ENCODE assay signal across 26 mouse cellular contexts in genomic region chr2:84948721-84949120, GRCm38 (mm10). TPM values are rescaled to one million over a fixed set of nuclear protein-coding genes. Genes with fewer than 3 reads are reported as not detected.
DNase-seq lines count a peak whose midpoint lies in the region; ATAC-seq and TF ChIP-seq lines count a peak whose summit lies in the region.
"Had no signal": no experiment of that assay in that cellular context is flagged by ENCODE, and none has a peak within 500 bp of the region (broad histone marks: within the 10 kb centered on the region; RNA-seq: fewer than 3 reads in every experiment).

No protein-coding gene starts in this region.

- WGBS in forebrain, embryonic 14.5 days: 79% methylated on average over 2 of the region's 2 CpGs
- WGBS in forebrain, embryonic 11.5 days: 86% methylated on average over 2 of the region's 2 CpGs
- 68% methylated on average over 2 of the region's 2 CpGs for WGBS in forebrain, postnatal 0 days
- 83% methylated on average over 2 of the region's 2 CpGs for WGBS in forebrain, embryonic 10.5 days
- WGBS in liver, embryonic 11.5 days: 93% methylated on average over 2 of the region's 2 CpGs
- 85% methylated on average over 2 of the region's 2 CpGs for WGBS in liver, embryonic 12.5 days (ENCODE audit: insufficient replicate concordance)

- no peaks in the 10 kb centered on the region for H3K4me1 ChIP-seq in forebrain, embryonic 14.5 days (ENCODE audit: control insufficient read depth, insufficient read depth, low read length)
- no peaks in the 10 kb centered on the region for H3K4me1 ChIP-seq in forebrain, embryonic 11.5 days (replicated peaks; ENCODE audit: control insufficient read depth, insufficient read depth, low read length)
- no peaks in the 10 kb centered on the region for H3K4me1 ChIP-seq in forebrain, postnatal 0 days (ENCODE audit: insufficient read depth)
- H3K4me1 ChIP-seq in forebrain, embryonic 10.5 days: no peaks in the 10 kb centered on the region
- no peaks in the 10 kb centered on the region for H3K4me1 ChIP-seq in liver, embryonic 11.5 days (replicated peaks; ENCODE audit: control insufficient read depth, insufficient read depth, low read length)
- H3K4me1 ChIP-seq in liver, embryonic 12.5 days: peaks cover 45% of the 10 kb centered on the region
- H3K4me1 ChIP-seq: embryonic facial prominence, embryonic 13.5 days; embryonic facial prominence, embryonic 15.5 days had no signal

- DNase-seq in forebrain, embryonic 14.5 days (ENCODE audit: low spot score): peak; percentile 3
- no peak for DNase-seq in forebrain, embryonic 11.5 days (ENCODE audit: low spot score)
- DNase-seq in forebrain, postnatal 0 days: peak; percentile 56
- no peak for DNase-seq in forebrain, embryonic 10.5 days (ENCODE audit: extremely low spot score, low spot score)
- DNase-seq in liver, embryonic 11.5 days (ENCODE audit: low spot score): peak; percentile 3
- peak; percentile 14 for DNase-seq in brain, embryonic 14.5 days (ENCODE audit: low read depth)
- DNase-seq in thymus, postnatal 25 days: no peak
- DNase-seq: adrenal gland, adult 2 months; adrenal gland, postnatal 10 days; adrenal gland, postnatal 25 days; cerebellum, adult 11 months; cerebellum, adult 18-20 months; cerebellum, adult 8-10 months; cerebellum, adult 9-11 months; cerebellum, postnatal 14 days; cerebellum, postnatal 36 days; embryo, embryonic 11 days had no signal

- ATAC-seq in forebrain, embryonic 14.5 days: no peak
- ATAC-seq in forebrain, embryonic 11.5 days (replicated peaks; ENCODE audit: low FRiP score): no peak
- ATAC-seq in forebrain, postnatal 0 days: peak; percentile 56
- no peak for ATAC-seq in liver, embryonic 11.5 days (replicated peaks; ENCODE audit: low FRiP score)
- ATAC-seq in liver, embryonic 12.5 days: no peak

- H3K9me3 ChIP-seq in forebrain, embryonic 14.5 days (replicated peaks; ENCODE audit: control insufficient read depth, low read length): no peaks in the 10 kb centered on the region
- H3K9me3 ChIP-seq in forebrain, embryonic 11.5 days (ENCODE audit: control insufficient read depth, low read length): no peaks in the 10 kb centered on the region
- H3K9me3 ChIP-seq in forebrain, postnatal 0 days (ENCODE audit: low read length): no peaks in the 10 kb centered on the region
- H3K9me3 ChIP-seq in forebrain, embryonic 10.5 days: no peaks in the 10 kb centered on the region
- H3K9me3 ChIP-seq in liver, embryonic 11.5 days (ENCODE audit: control insufficient read depth, low read length): no peaks in the 10 kb centered on the region
- H3K9me3 ChIP-seq in liver, embryonic 12.5 days (replicated peaks): no peaks in the 10 kb centered on the region
- H3K9me3 ChIP-seq: embryonic facial prominence, embryonic 13.5 days; embryonic facial prominence, embryonic 15.5 days had no signal

- H3K36me3 ChIP-seq in forebrain, embryonic 14.5 days (ENCODE audit: control insufficient read depth, insufficient read depth, low read length): no peaks in the 10 kb centered on the region
- H3K36me3 ChIP-seq in forebrain, embryonic 11.5 days (ENCODE audit: control insufficient read depth, insufficient read depth, low read length): no peaks in the 10 kb centered on the region
- H3K36me3 ChIP-seq in forebrain, postnatal 0 days (ENCODE audit: insufficient read depth): no peaks in the 10 kb centered on the region
- peaks cover 53% of the 10 kb centered on the region for H3K36me3 ChIP-seq in forebrain, embryonic 10.5 days (replicated peaks)
- peaks cover 61% of the 10 kb centered on the region for H3K36me3 ChIP-seq in liver, embryonic 11.5 days (ENCODE audit: control insufficient read depth, insufficient read depth, low read length)
- peaks cover 100% of the 10 kb centered on the region for H3K36me3 ChIP-seq in liver, embryonic 12.5 days

- H3K27me3 ChIP-seq in forebrain, embryonic 14.5 days (replicated peaks; ENCODE audit: control insufficient read depth, insufficient read depth, low read length): no peaks in the 10 kb centered on the region
- H3K27me3 ChIP-seq in forebrain, embryonic 11.5 days (ENCODE audit: control insufficient read depth, insufficient read depth, low read length): no peaks in the 10 kb centered on the region
- no peaks in the 10 kb centered on the region for H3K27me3 ChIP-seq in forebrain, postnatal 0 days (ENCODE audit: insufficient read depth, low read length)
- H3K27me3 ChIP-seq in forebrain, embryonic 10.5 days (ENCODE audit: poor library complexity, severe bottlenecking): no peaks in the 10 kb centered on the region
- H3K27me3 ChIP-seq in liver, embryonic 11.5 days (replicated peaks; ENCODE audit: control insufficient read depth, insufficient read depth, low read length): no peaks in the 10 kb centered on the region
- no peaks in the 10 kb centered on the region for H3K27me3 ChIP-seq in liver, embryonic 12.5 days (replicated peaks)
- H3K27me3 ChIP-seq: embryonic facial prominence, embryonic 13.5 days; embryonic facial prominence, embryonic 15.5 days had no signal

- no peak for TF ChIP-seq POLR2A in brain, embryonic 14.5 days (IDR thresholded peaks at IDR 0.05; ENCODE audit: borderline replicate concordance, extremely low read depth, insufficient read depth, insufficient read length, poor library complexity, severe bottlenecking)

- no peak overlapping the region for H3K4me2 ChIP-seq in forebrain, embryonic 14.5 days (ENCODE audit: low read length)
- H3K4me2 ChIP-seq in forebrain, embryonic 11.5 days (ENCODE audit: low read depth, low read length, severe bottlenecking): no peak overlapping the region
- H3K4me2 ChIP-seq in forebrain, postnatal 0 days (ENCODE audit: low read depth): no peak overlapping the region
- no peak overlapping the region for H3K4me2 ChIP-seq in liver, embryonic 11.5 days
- H3K4me2 ChIP-seq in liver, embryonic 12.5 days: no peak overlapping the region
- H3K4me2 ChIP-seq: embryonic facial prominence, embryonic 13.5 days; embryonic facial prominence, embryonic 15.5 days had no signal

- no peak overlapping the region for H3K4me3 ChIP-seq in forebrain, embryonic 14.5 days (ENCODE audit: low read depth, low read length)
- H3K4me3 ChIP-seq in forebrain, embryonic 11.5 days (ENCODE audit: low read depth, low read length): no peak overlapping the region
- H3K4me3 ChIP-seq in forebrain, postnatal 0 days (ENCODE audit: low read depth, low read length): no peak overlapping the region
- no peak overlapping the region for H3K4me3 ChIP-seq in forebrain, embryonic 10.5 days
- H3K4me3 ChIP-seq in liver, embryonic 11.5 days (ENCODE audit: low read depth, low read length): no peak overlapping the region
- no peak overlapping the region for H3K4me3 ChIP-seq in liver, embryonic 12.5 days
- H3K4me3 ChIP-seq: embryonic facial prominence, embryonic 13.5 days; embryonic facial prominence, embryonic 15.5 days; erythroblast, embryonic 14.5 days had no signal

- no peak for TF ChIP-seq CTCF in forebrain, postnatal 0 days (IDR thresholded peaks at IDR 0.05; ENCODE audit: low read depth)
- TF ChIP-seq CTCF in brain, embryonic 14.5 days (IDR thresholded peaks at IDR 0.05; ENCODE audit: borderline replicate concordance, extremely low read depth, insufficient read depth, insufficient read length): no peak

- H3K27ac ChIP-seq in forebrain, embryonic 14.5 days (ENCODE audit: low read depth, low read length): no peak overlapping the region
- H3K27ac ChIP-seq in forebrain, embryonic 11.5 days (ENCODE audit: low read depth, low read length): no peak overlapping the region
- H3K27ac ChIP-seq in forebrain, postnatal 0 days (ENCODE audit: low read depth, low read length): peak overlapping the region; percentile 37; the same call in 1 of the 2 replicates
- H3K27ac ChIP-seq in forebrain, embryonic 10.5 days: no peak overlapping the region
- no peak overlapping the region for H3K27ac ChIP-seq in liver, embryonic 11.5 days (ENCODE audit: low read depth, low read length)
- no peak overlapping the region for H3K27ac ChIP-seq in liver, embryonic 12.5 days
- H3K27ac ChIP-seq: embryonic facial prominence, embryonic 13.5 days; embryonic facial prominence, embryonic 15.5 days had no signal

- H3K9ac ChIP-seq in forebrain, embryonic 14.5 days (ENCODE audit: low read length): no peak overlapping the region
- no peak overlapping the region for H3K9ac ChIP-seq in forebrain, embryonic 11.5 days (ENCODE audit: low read length)
- no peak overlapping the region for H3K9ac ChIP-seq in forebrain, postnatal 0 days
- no peak overlapping the region for H3K9ac ChIP-seq in liver, embryonic 11.5 days (ENCODE audit: low read depth, low read length)
- H3K9ac ChIP-seq in liver, embryonic 12.5 days: no peak overlapping the region
- H3K9ac ChIP-seq: embryonic facial prominence, embryonic 13.5 days; embryonic facial prominence, embryonic 15.5 days had no signal

RNA-seq across cellular contexts. Expression of gene Slc43a3, which starts 12.3 kb away (rescaled TPM):
- polyA plus RNA-seq in forebrain, embryonic 14.5 days (2014; fragmentation: Nextera tagmentation; extraction: Ambion mirVana): 6.6 and 7.0 TPM in 2 replicates
- polyA plus RNA-seq in forebrain, embryonic 11.5 days (2014; fragmentation: Nextera tagmentation; extraction: Ambion mirVana): 18.0 and 18.2 TPM in 2 replicates
- total RNA-seq in forebrain, postnatal 0 days (2014; rRNA removed): 2.2 and 7.6 TPM in 2 replicates
- 3.5 and 3.8 TPM in 2 replicates for polyA plus RNA-seq in forebrain, postnatal 0 days (2015; fragmentation: Nextera tagmentation; extraction: Ambion mirVana)
- 20.8 and 23.7 TPM in 2 replicates for polyA plus RNA-seq in forebrain, embryonic 10.5 days (2016; fragmentation: Nextera tagmentation; extraction: Ambion mirVana)
- polyA plus RNA-seq in liver, embryonic 11.5 days (2014; fragmentation: Nextera tagmentation; extraction: Ambion mirVana): 107 and 111 TPM in 2 replicates
- 127 and 128 TPM in 2 replicates for polyA plus RNA-seq in liver, embryonic 12.5 days (2016; fragmentation: Nextera tagmentation; extraction: Ambion mirVana)
- 10.1 and 10.6 TPM in 2 replicates for polyA plus RNA-seq in brain, embryonic 14.5 days (2012; rRNA removed)

RNA-seq across cellular contexts. Expression of gene Prg2, which starts 31.5 kb away (rescaled TPM):
- polyA plus RNA-seq in forebrain, embryonic 14.5 days (2014; fragmentation: Nextera tagmentation; extraction: Ambion mirVana): not detected in 2 replicates
- not detected in 2 replicates for polyA plus RNA-seq in forebrain, embryonic 11.5 days (2014; fragmentation: Nextera tagmentation; extraction: Ambion mirVana)
- total RNA-seq in forebrain, postnatal 0 days (2014; rRNA removed): not detected in 2 replicates
- polyA plus RNA-seq in forebrain, postnatal 0 days (2015; fragmentation: Nextera tagmentation; extraction: Ambion mirVana): not detected in 2 replicates
- polyA plus RNA-seq in forebrain, embryonic 10.5 days (2016; fragmentation: Nextera tagmentation; extraction: Ambion mirVana): not detected in 2 replicates
- 67.2 and 96.9 TPM in 2 replicates for polyA plus RNA-seq in liver, embryonic 11.5 days (2014; fragmentation: Nextera tagmentation; extraction: Ambion mirVana)
- 27.7 and 79.1 TPM in 2 replicates for polyA plus RNA-seq in liver, embryonic 12.5 days (2016; fragmentation: Nextera tagmentation; extraction: Ambion mirVana)
- 0.14 and 0.16 TPM in 2 replicates for polyA plus RNA-seq in brain, embryonic 14.5 days (2012; rRNA removed)
- total RNA-seq: adrenal gland, adult 2 months; adrenal gland, postnatal 25 days; ES-E14 had no signal
- polyA plus RNA-seq: adrenal gland, adult 2 months; C2C12; embryonic facial prominence, embryonic 15.5 days; erythroblast, embryonic 14.5 days; frontal cortex, adult 2 months had no signal

RNA-seq across cellular contexts. Expression of gene Prg3, which starts 39.3 kb away (rescaled TPM):
- polyA plus RNA-seq in forebrain, embryonic 14.5 days (2014; fragmentation: Nextera tagmentation; extraction: Ambion mirVana): not detected in 2 replicates
- polyA plus RNA-seq in forebrain, embryonic 11.5 days (2014; fragmentation: Nextera tagmentation; extraction: Ambion mirVana): not detected in 2 replicates
- not detected in 2 replicates for total RNA-seq in forebrain, postnatal 0 days (2014; rRNA removed)
- polyA plus RNA-seq in forebrain, postnatal 0 days (2015; fragmentation: Nextera tagmentation; extraction: Ambion mirVana): not detected in 2 replicates
- not detected in 2 replicates for polyA plus RNA-seq in forebrain, embryonic 10.5 days (2016; fragmentation: Nextera tagmentation; extraction: Ambion mirVana)
- 10.2 and 16.7 TPM in 2 replicates for polyA plus RNA-seq in liver, embryonic 11.5 days (2014; fragmentation: Nextera tagmentation; extraction: Ambion mirVana)
- 3.1 and 7.1 TPM in 2 replicates for polyA plus RNA-seq in liver, embryonic 12.5 days (2016; fragmentation: Nextera tagmentation; extraction: Ambion mirVana)
- not detected in 2 replicates for polyA plus RNA-seq in brain, embryonic 14.5 days (2012; rRNA removed)
- total RNA-seq: adrenal gland, adult 2 months; adrenal gland, postnatal 25 days; ES-E14; MEL had no signal
- polyA plus RNA-seq: adrenal gland, adult 2 months; C2C12; embryonic facial prominence, embryonic 11.5 days; embryonic facial prominence, embryonic 15.5 days; frontal cortex, adult 2 months had no signal

Comparison
In these comparisons a context has a peak if more than half of its experiments do, and no peak if none do; other contexts are left out.
1. DNase-seq: peak in forebrain, embryonic 14.5 days (single experiment), forebrain, postnatal 0 days (single experiment), liver, embryonic 11.5 days (single experiment) and brain, embryonic 14.5 days (single experiment); none in forebrain, embryonic 11.5 days (single experiment), forebrain, embryonic 10.5 days (single experiment) and thymus, postnatal 25 days (single experiment).
2. RNA of gene Prg2, which starts 31.5 kb away (polyA plus RNA-seq): 67.2 to 96.9 TPM in liver, embryonic 11.5 days and 27.7 to 79.1 TPM in liver, embryonic 12.5 days; 0.14 to 0.16 TPM in brain, embryonic 14.5 days, not detected in forebrain, embryonic 11.5 days, not detected in forebrain, embryonic 14.5 days, not detected in forebrain, embryonic 10.5 days and not detected in forebrain, postnatal 0 days; every median in the first group is over 10 times any median in the second.